Mouse (Mus musculus): ENCODE data around the gene Filip1.
A peak's percentile ranks its signal among the peaks of the same experiment; 100 is the strongest.
"Not testable (repeated sequence)": the region's sequence is repeated elsewhere in the genome, so short reads cannot be mapped to it uniquely, and the experiment has no call there.

Gene Filip1

GRCm38 (mm10) chr9:80012751-80013150 is at the start of gene Filip1:
Gene Filip1 (minus strand): TSS chr9:80012851.
- no peak for DNase-seq (ENCODE audit: low read depth, low spot score)

GRCm38 (mm10) chr9:80057690-80058089 is 45.0 kb upstream of the Filip1 start:
- peak; percentile 91 for DNase-seq (ENCODE audit: low read depth, low spot score)

- DNase-seq (ENCODE audit: low read depth, low spot score), result peak; percentile 90
These were observed 40.3 kb upstream of the Filip1 start for GRCm38 (mm10) chr9:80052951-80053350.

- DNase-seq (ENCODE audit: low read depth, low spot score), result not testable (repeated sequence)
These were observed 36.6 kb upstream of the Filip1 start for GRCm38 (mm10) chr9:80049271-80049670.

- not testable (repeated sequence) for DNase-seq (ENCODE audit: low read depth, low spot score)
These were observed 31.6 kb upstream of the Filip1 start for GRCm38 (mm10) chr9:80044301-80044700.

- no peak for DNase-seq (ENCODE audit: low read depth, low spot score)
These were observed 26.7 kb upstream of the Filip1 start for GRCm38 (mm10) chr9:80039296-80039815.

- DNase-seq (ENCODE audit: low read depth, low spot score), result no peak
These were observed 25.3 kb upstream of the Filip1 start for GRCm38 (mm10) chr9:80037997-80038383.

GRCm38 (mm10) chr9:80037262-80037996 is 24.8 kb upstream of the Filip1 start:
- no peak for DNase-seq (ENCODE audit: low read depth, low spot score)

- DNase-seq (ENCODE audit: low read depth, low spot score), result no peak
These were observed 13.9 kb upstream of the Filip1 start for GRCm38 (mm10) chr9:80026581-80027021.

GRCm38 (mm10) chr9:80026017-80026416 is 13.4 kb upstream of the Filip1 start:
- peak; percentile 79 for DNase-seq (ENCODE audit: low read depth, low spot score)

GRCm38 (mm10) chr9:80025347-80025746 is 12.7 kb upstream of the Filip1 start:
- not testable (repeated sequence) for DNase-seq (ENCODE audit: low read depth, low spot score)

- no peak for DNase-seq (ENCODE audit: low read depth, low spot score)
These were observed 10.2 kb upstream of the Filip1 start for GRCm38 (mm10) chr9:80022821-80023220.

- no peak for DNase-seq (ENCODE audit: low read depth, low spot score)
These were observed 9.0 kb upstream of the Filip1 start for GRCm38 (mm10) chr9:80021648-80022047.

- no peak for DNase-seq (ENCODE audit: low read depth, low spot score)
These were observed 7.8 kb upstream of the Filip1 start for GRCm38 (mm10) chr9:80020429-80020828.

GRCm38 (mm10) chr9:80012016-80012415 is 635 bp downstream of the Filip1 start:
- DNase-seq (ENCODE audit: low read depth, low spot score), result no peak

GRCm38 (mm10) chr9:80002394-80003188 is 10.1 kb downstream of the Filip1 start:
- peak; percentile 75 for DNase-seq (ENCODE audit: low read depth, low spot score)

- DNase-seq (ENCODE audit: low read depth, low spot score), result no peak
These were observed 15.4 kb downstream of the Filip1 start for GRCm38 (mm10) chr9:79997282-79997681.

- DNase-seq (ENCODE audit: low read depth, low spot score), result no peak
These were observed 18.4 kb downstream of the Filip1 start for GRCm38 (mm10) chr9:79994296-79994695.

- DNase-seq (ENCODE audit: low read depth, low spot score), result no peak
These were observed 19.6 kb downstream of the Filip1 start for GRCm38 (mm10) chr9:79993066-79993465.

- DNase-seq (ENCODE audit: low read depth, low spot score), result no peak
These were observed 22.1 kb downstream of the Filip1 start for GRCm38 (mm10) chr9:79990456-79991017.

- no peak for DNase-seq (ENCODE audit: low read depth, low spot score)
These were observed 22.9 kb downstream of the Filip1 start for GRCm38 (mm10) chr9:79989703-79990102.

- no peak for DNase-seq (ENCODE audit: low read depth, low spot score)
These were observed 23.6 kb downstream of the Filip1 start for GRCm38 (mm10) chr9:79989061-79989460.

Data from A20 (cell line).